Mouse (Mus musculus) cerebellum, adult (tissue): Measurements from ENCODE around the gene Bnc2.

ENCODE experiments used
- ATAC-seq: cut with Nextera tagmentation; 2 replicates; pipeline ENCODE4 v1.9.2; 2017; ENCODE audit warnings: mild to moderate bottlenecking, moderate library complexity, mixed read lengths; ENCODE audit not compliant: insufficient number of reproducible peaks, low FRiP score, low TSS enrichment

The Bnc2 gene

GRCm38 (mm10) chr4:84331995-84332394 is 343.1 kb downstream of the Bnc2 start:
- no peak for ATAC-seq

GRCm38 (mm10) chr4:84331450-84331849 is 343.6 kb downstream of the Bnc2 start:
- no peak for ATAC-seq

DNA sequence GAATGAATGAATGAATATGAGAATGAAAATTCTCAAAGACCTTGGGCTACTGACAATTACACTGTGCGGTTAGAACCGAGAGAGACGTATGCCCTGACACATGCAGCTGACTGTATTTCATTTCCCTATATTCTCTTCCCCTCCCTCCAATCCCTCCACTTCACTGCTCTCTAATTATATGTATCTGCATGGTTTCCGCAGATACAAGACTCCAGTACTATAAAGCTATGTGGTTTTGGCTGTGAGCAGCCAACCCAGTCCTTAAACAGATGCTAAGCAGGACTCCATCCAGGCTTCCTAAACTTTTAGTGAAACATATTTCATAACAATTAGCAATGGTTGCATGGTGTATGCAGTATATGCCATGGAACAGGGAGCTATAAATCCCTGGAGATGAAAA is 344.6 kb downstream of the Bnc2 start:
- ATAC-seq, result no peak

DNA sequence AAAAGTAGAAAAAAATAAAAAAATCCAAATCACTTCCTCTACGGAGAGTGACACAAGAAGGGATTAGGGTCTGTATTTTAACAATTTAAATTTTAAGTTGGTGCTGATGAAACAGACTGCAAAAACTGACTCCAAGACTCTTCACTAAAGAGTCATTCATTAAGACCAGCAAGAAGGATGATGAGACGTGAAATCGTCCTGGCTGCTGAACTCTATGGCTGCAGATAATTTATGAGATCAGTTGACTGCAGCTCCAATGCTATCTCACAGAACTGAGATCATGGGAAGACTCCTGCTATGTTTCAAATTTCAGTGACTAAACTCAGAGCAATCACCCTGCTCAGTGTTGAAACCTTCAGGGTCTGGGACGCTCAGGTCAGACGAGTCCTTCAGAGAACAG is 345.4 kb downstream of the Bnc2 start:
- no peak for ATAC-seq

DNA sequence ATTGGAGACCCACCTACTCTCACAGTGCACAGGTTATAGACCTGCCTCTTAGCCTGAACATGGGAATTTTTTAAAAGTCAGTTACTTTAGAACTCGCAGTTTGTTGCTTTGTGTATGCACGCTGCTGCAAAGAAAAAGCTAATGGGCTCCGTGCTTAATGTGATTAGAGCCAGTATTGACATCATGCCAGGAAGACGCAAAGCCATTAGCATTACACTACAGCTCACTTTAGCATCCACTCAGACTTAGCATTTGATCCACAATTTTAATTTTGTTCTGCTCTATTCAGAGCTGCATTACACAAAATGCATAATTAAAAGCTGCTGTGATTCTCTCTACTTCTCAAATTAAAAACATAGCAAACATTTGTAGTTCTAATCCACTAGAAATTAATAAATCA is 350.7 kb downstream of the Bnc2 start:
- ATAC-seq, result no peak

DNA sequence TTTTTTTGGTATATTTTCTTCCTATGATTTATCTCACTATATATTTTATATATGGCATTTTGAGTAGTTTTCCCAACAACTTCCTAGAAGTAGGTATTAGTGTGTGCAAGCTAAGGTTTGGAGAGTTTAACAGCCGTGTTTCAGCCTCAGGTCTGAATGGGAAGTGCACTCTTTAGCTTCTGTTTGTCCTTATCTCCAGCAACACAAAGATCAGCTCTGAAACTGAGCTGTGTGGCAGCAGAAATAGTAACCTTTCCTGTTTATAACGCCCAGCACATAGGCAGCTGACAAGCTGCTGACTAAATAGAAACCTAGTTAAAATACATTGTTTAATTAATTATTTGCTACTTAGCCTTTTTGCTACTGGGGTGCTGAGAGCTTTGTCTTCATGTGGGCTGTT is 353.5 kb downstream of the Bnc2 start:
- no peak for ATAC-seq

DNA sequence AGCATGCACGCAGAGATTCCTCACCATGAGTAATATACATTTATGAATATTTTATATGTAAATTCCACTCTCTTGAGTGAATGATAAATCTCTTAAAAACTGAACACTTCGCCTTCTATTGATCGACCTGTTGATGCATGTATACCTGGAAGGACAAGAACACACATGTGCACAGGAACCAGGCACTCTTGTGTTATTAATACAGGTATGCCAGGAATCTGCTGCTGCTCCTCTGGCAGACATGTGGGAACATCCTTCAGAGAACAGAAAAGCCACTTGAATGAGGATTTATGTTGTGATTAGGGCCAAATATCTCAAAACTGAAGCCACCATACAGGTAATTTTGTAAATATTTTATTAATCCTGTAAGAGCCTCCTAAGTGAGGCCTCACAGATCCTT is 357.7 kb downstream of the Bnc2 start:
- ATAC-seq, result no peak

- ATAC-seq, result no peak
Measured at GRCm38 (mm10) chr4:84311371-84311770, 363.7 kb downstream of the Bnc2 start.

GRCm38 (mm10) chr4:84310851-84311250 is 364.2 kb downstream of the Bnc2 start:
- no peak for ATAC-seq

DNA sequence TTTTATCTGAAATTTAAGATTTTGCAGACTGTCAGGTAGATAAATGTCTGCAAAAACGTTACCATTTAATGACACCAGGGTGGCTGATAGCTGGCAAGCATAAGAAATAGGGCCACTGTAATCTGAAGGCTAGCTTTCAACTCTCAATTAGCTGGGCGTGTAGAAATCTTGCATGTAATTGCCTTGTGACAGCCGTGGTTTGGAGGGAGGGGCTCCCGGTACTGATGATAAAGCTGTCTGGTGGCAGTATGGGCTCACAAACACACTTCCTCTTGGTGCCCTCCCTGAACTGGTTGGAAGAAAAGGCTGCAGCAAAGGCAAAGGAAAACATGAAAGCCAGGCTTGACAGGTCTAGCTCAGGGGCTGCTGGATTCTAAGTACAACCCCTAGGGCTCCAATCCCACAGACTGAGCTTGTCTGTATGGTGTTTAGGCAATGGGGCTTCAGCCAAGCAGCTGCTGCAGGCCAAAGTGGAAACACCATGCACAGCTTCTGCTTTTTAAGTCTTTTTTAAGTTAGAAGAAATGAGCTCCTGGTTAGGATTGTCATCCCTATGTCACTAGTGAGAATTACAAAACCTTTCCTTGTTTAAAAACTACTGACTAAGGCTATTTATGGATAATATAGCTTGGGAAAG is 366.7 kb downstream of the Bnc2 start:
- no peak for ATAC-seq

DNA sequence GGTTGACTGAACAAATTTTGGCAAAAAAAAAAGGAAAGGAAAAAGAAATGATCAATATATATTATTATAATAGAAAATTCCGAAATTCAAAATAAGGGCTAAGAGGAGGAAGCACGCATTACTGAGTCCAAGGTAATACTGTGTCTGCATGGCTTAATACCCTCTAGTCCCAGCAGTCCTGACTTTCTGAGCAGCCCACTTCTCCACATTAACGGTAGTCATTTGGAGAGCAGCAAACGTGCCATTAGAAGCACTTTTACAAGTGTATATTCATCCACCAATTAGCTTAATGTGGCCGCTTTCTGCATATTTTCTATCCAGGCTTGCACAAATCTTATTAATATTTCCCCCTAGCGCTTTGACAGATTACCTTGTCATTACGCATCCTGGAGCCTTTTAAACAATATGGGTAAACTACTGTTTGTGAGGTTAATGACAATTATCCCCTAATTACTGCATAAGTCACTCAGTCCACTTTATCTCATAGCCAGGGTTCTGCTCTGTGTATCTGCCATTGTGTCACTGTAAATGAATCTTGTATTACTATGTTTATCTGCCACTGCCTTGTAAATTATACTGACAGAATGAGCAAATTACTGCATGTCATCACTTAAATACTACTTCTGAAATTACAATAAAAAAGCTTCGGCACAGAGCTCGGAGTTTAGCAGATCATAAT is 368.0 kb downstream of the Bnc2 start:
- no peak for ATAC-seq

GRCm38 (mm10) chr4:84302949-84303348 is 372.1 kb downstream of the Bnc2 start:
- ATAC-seq, result no peak

DNA sequence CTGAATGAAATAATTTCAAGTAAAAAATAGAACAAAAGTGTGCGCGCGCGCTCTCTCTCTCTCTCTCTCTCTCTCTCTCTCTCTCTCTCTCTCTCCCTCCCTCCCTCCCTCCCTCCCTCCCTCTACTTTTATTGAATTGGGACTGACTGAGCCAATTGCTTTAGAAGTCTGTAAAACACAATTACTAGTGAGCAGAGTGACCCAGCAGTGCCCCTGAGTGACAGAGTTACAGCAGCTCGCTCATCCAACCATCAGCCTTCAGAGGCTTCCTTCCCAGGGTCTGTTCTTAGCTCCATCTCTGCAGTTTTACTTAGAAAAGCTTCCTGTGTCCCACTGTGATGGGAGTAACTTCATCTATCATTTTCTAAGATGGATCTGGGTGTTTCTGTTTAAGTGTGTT is 389.9 kb downstream of the Bnc2 start:
- ATAC-seq, result no peak

GRCm38 (mm10) chr4:84282651-84283050 is 392.4 kb downstream of the Bnc2 start:
- ATAC-seq, result no peak

DNA sequence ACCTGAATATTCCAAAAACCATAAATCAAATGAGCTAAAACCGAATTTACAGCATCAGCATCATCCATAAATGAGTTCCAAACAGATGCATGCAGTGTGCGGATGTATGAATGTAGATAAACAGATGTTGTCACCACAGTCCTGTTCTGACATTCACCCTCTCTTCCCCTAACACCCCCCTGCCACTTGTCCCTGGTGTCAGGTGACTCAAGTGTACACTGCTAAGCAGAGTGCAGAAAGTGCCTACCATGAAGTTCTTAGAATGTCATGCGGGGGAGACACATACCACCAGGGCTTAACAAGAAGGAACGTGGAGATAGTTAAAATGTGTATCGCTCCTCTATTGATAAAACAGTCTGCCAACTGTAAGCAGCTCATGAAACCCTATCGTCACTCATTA is 396.9 kb downstream of the Bnc2 start:
- ATAC-seq, result no peak

GRCm38 (mm10) chr4:84276081-84276480 is 399.0 kb downstream of the Bnc2 start:
- no peak for ATAC-seq

GRCm38 (mm10) chr4:84274158-84274557 is 400.9 kb downstream of the Bnc2 start:
- no peak for ATAC-seq

DNA sequence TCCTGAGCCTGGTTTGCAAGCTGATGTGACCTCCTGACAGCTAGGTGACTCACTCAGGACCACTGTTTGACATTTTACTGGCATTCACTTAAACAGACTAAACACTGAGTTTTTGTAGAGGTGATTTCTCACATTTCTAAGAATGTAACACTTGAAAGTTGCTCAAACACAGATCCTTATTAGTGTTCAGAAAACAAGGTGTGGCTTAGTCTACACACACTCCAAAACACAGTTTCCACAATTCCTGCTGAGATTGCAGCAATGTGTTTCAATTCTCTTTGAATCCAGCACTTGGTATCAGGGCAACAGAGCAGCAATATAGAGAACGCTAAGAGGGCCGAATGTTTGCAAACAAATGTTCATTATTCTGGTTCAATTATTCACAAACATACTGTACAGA is 402.2 kb downstream of the Bnc2 start:
- no peak for ATAC-seq

DNA sequence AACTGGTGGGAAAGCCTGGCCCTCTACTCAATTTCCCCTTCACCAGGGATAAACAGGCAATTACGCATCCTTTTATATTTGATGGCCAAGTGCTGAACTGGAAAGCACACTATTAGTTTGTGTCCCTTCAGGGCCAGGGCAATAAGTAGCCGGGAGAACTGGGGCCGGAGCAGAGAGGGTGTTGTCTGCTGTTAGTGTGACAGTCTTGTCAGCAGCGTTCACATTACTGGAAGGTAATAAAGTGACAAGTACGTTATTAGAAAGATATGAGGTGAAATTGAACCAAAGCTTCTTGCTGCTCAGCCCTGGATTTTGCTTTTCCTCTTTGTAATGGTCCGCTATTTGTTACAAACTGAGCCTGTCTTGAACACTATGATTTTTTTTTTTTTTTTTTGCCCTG is 405.2 kb downstream of the Bnc2 start:
- ATAC-seq, result no peak

- no peak for ATAC-seq
Measured at GRCm38 (mm10) chr4:84247356-84247755, 427.7 kb downstream of the Bnc2 start.

DNA sequence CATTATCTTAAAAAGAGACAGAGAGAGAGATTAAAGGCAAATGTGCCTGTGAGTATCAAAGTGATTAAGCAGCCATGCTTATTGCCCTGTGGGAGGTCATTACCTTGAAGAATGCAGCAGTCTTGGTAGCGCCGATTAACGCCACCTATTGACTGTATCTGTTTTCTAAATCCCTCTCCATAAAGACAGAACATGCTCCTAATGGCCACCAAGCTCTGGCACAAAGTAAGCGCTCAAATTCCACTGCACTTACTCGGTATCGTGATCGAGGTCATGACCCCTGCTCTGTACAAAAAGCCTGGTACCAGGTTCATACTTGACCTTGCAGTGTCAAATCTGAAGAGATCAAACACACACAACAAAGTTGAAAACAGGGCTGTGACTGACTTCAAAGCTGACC is 442.7 kb downstream of the Bnc2 start:
- ATAC-seq, result no peak

- ATAC-seq, result no peak
Measured at GRCm38 (mm10) chr4:84231251-84231650, 443.8 kb downstream of the Bnc2 start.
